Mouse (Mus musculus) myocyte (in vitro differentiated cells): ENCODE measurements around the gene Abcc6. TPM values are rescaled to one million over a fixed set of nuclear protein-coding genes. Genes with fewer than 3 reads are reported as not detected.

Source experiments
- H3K27me3 ChIP-seq: one replicate; pipeline ENCODE4 v1.6.1; 2011; ENCODE audit not compliant: control insufficient read depth, insufficient read depth, insufficient read length
- H3K36me3 ChIP-seq: one replicate; pipeline ENCODE4 v1.6.1; 2011; ENCODE audit not compliant: control insufficient read depth, insufficient read depth
- H3K4me2 ChIP-seq: one replicate; pipeline ENCODE4 v1.6.1; 2011; ENCODE audit warnings: low read depth, control low read depth
- H3K4me3 ChIP-seq: one replicate; pipeline ENCODE4 v1.5.1; 2011; ENCODE audit warnings: mild to moderate bottlenecking, control low read depth, moderate library complexity
- H3K79me2 ChIP-seq: one replicate; pipeline ENCODE4 v1.6.1; 2011; ENCODE audit not compliant: control insufficient read depth, insufficient read depth
- H3ac ChIP-seq: one replicate; pipeline ENCODE4 v1.6.1; 2011; ENCODE audit not compliant: control insufficient read depth, insufficient read length
- CEBPB ChIP-seq: IDR thresholded peaks from 2 replicates; pipeline ENCODE4 v1.6.1; 2011; ENCODE audit warnings: mild to moderate bottlenecking, moderate library complexity; ENCODE audit not compliant: poor library complexity, insufficient read depth, severe bottlenecking
- E2F4 ChIP-seq: IDR thresholded peaks from one replicate; pipeline ENCODE4 v1.6.1; 2011; ENCODE audit warnings: mild to moderate bottlenecking, control low read depth, moderate library complexity; ENCODE audit not compliant: insufficient read depth
- MAX ChIP-seq: IDR thresholded peaks from one replicate; pipeline ENCODE4 v1.6.1; 2011; ENCODE audit warnings: low read depth, mild to moderate bottlenecking, control low read depth
- MYOD1 ChIP-seq, 3 experiments: IDR thresholded peaks; one replicate each; pipeline ENCODE4 v1.6.1; 2011; ENCODE audit warnings: control low read depth in 2 of 3, low read depth in 2 of 3, mild to moderate bottlenecking in 2 of 3, moderate library complexity in 1 of 3; ENCODE audit not compliant: insufficient read length in 2 of 3, control insufficient read depth in 1 of 3
- MYOG ChIP-seq, 3 experiments: IDR thresholded peaks; one replicate each; pipeline ENCODE4 v1.6.1; 2011; ENCODE audit warnings: control low read depth in 2 of 3, low read depth in 2 of 3, mild to moderate bottlenecking in 2 of 3; ENCODE audit not compliant: insufficient read length in 2 of 3, control insufficient read depth in 1 of 3, insufficient read depth in 1 of 3
- POLR2A ChIP-seq: IDR thresholded peaks from one replicate; pipeline ENCODE4 v1.6.1; 2011; ENCODE audit warnings: low read depth, mild to moderate bottlenecking, control low read depth, moderate library complexity; ENCODE audit not compliant: insufficient read length
- POLR2AphosphoS2 ChIP-seq: IDR thresholded peaks from one replicate; pipeline ENCODE4 v1.6.1; 2011; ENCODE audit warnings: low read depth, control low read depth; ENCODE audit not compliant: insufficient read length
- REST ChIP-seq: IDR thresholded peaks from one replicate; pipeline ENCODE4 v1.6.1; 2011; ENCODE audit warnings: mild to moderate bottlenecking, control low read depth, moderate library complexity; ENCODE audit not compliant: insufficient read depth, insufficient read length
- SRF ChIP-seq: IDR thresholded peaks from one replicate; pipeline ENCODE4 v1.6.1; 2011; ENCODE audit warnings: low read depth; ENCODE audit not compliant: control insufficient read depth, insufficient read length
- TCF12 ChIP-seq: IDR thresholded peaks from one replicate; pipeline ENCODE4 v1.6.1; 2011; ENCODE audit warnings: mild to moderate bottlenecking, control low read depth; ENCODE audit not compliant: poor library complexity, insufficient read depth, severe bottlenecking
- TCF3 ChIP-seq: IDR thresholded peaks from one replicate; pipeline ENCODE4 v1.6.1; 2011; ENCODE audit warnings: low read depth, control low read depth; ENCODE audit not compliant: insufficient read length
- USF1 ChIP-seq: IDR thresholded peaks from one replicate; pipeline ENCODE4 v1.6.1; 2011; ENCODE audit warnings: low read depth, mild to moderate bottlenecking, control low read depth, moderate library complexity
- polyA plus RNA-seq: library from polyadenylated mRNA; unstranded; fragments of >200 nt; fragmentation: generic; extraction: Trizol; gene quantifications from one replicate; pipeline ENCODE4 v1.2.1, GENCODE M21; 2012; ENCODE audit warnings: missing spikeins

The Abcc6 gene
- polyA plus RNA-seq, 1 experiment = not detected

- H3K4me3 ChIP-seq = no peak overlapping the region
- no peaks in the 10 kb centered on the region for H3K27me3 ChIP-seq
- no peak overlapping the region for H3ac ChIP-seq
- no peak overlapping the region for H3K4me2 ChIP-seq
- H3K36me3 ChIP-seq = no peaks in the 10 kb centered on the region
- TF ChIP-seq USF1 = no peak
- TF ChIP-seq CEBPB = no peak
- no peak for TF ChIP-seq REST
- no peak for TF ChIP-seq MAX
- TF ChIP-seq MYOG (IDR thresholded peaks at IDR 0.05; ENCODE audit: control insufficient read depth in 1 of 3, insufficient read depth in 1 of 3, insufficient read length in 2 of 3, low read depth in 2 of 3) = no peak
- no peak for TF ChIP-seq POLR2AphosphoS2
- TF ChIP-seq MYOD1 (IDR thresholded peaks at IDR 0.05; ENCODE audit: control insufficient read depth in 1 of 3, insufficient read length in 2 of 3, low read depth in 2 of 3) = no peak
- H3K79me2 ChIP-seq = peaks cover 7% of the 10 kb centered on the region
Measured at GRCm38 (mm10) chr7:46037433-46037832, 7.3 kb upstream of the Abcc6 start.

- Histone ChIP-seq H3K27me3 (no peaks in the 10 kb centered on the region), H3ac (no peak overlapping the region)
Measured at GRCm38 (mm10) chr7:46035468-46035867, 5.4 kb upstream of the Abcc6 start.

GRCm38 (mm10) chr7:46034991-46035390 is 4.9 kb upstream of the Abcc6 start:
- Histone ChIP-seq H3K27me3 (no peaks in the 10 kb centered on the region), H3K4me3 (peak overlapping the region; percentile 44), H3K36me3 (no peaks in the 10 kb centered on the region), H3K79me2 (peaks cover 7% of the 10 kb centered on the region), H3ac (no peak overlapping the region), H3K4me2 (peak overlapping the region; percentile 96)
- TF ChIP-seq POLR2AphosphoS2 = no peak
- TF ChIP-seq MYOG (IDR thresholded peaks at IDR 0.05; ENCODE audit: control insufficient read depth in 1 of 3, insufficient read depth in 1 of 3, insufficient read length in 2 of 3, low read depth in 2 of 3) = no peak
- no peak for TF ChIP-seq USF1
- no peak for TF ChIP-seq CEBPB
- no peak for TF ChIP-seq REST
- TF ChIP-seq SRF = no peak

More at GRCm38 (mm10) chr7:46035468-46035867, 5.4 kb upstream of the Abcc6 start:
- Histone ChIP-seq H3K36me3 (no peaks in the 10 kb centered on the region), H3K79me2 (peaks cover 7% of the 10 kb centered on the region), H3K4me2 (no peak overlapping the region), H3K4me3 (no peak overlapping the region)
- TF ChIP-seq MAX (no peak), USF1 (no peak), CEBPB (no peak), MYOD1 (IDR thresholded peaks at IDR 0.05; ENCODE audit: control insufficient read depth in 1 of 3, insufficient read length in 2 of 3, low read depth in 2 of 3) (no peak), E2F4 (no peak), TCF12 (no peak), POLR2A (no peak), MYOG (IDR thresholded peaks at IDR 0.05; ENCODE audit: control insufficient read depth in 1 of 3, insufficient read depth in 1 of 3, insufficient read length in 2 of 3, low read depth in 2 of 3) (no peak), SRF (no peak), TCF3 (no peak), REST (no peak), POLR2AphosphoS2 (no peak)

- no peak for TF ChIP-seq MAX
- TF ChIP-seq CEBPB = no peak
- TF ChIP-seq TCF3 = no peak
- TF ChIP-seq USF1 = no peak
- H3ac ChIP-seq = peak overlapping the region; percentile 91
- peak overlapping the region; percentile 44 for H3K4me3 ChIP-seq
- peak overlapping the region; percentile 96 for H3K4me2 ChIP-seq
- no peaks in the 10 kb centered on the region for H3K36me3 ChIP-seq
- H3K27me3 ChIP-seq = no peaks in the 10 kb centered on the region
- peaks cover 7% of the 10 kb centered on the region for H3K79me2 ChIP-seq
Measured at GRCm38 (mm10) chr7:46033870-46034337, 3.8 kb upstream of the Abcc6 start.

- peaks cover 7% of the 10 kb centered on the region for H3K79me2 ChIP-seq
Measured at GRCm38 (mm10) chr7:46033109-46033869, 3.2 kb upstream of the Abcc6 start, which contains the start of gene Nomo1. Nomo1 (plus strand) TSS chr7:46033698.

More at GRCm38 (mm10) chr7:46033109-46033869, 3.2 kb upstream of the Abcc6 start, which contains the start of gene Nomo1:
- peak within 1 kb of the TSS; percentile 96 for H3K4me2 ChIP-seq
- TF ChIP-seq MYOD1 (IDR thresholded peaks at IDR 0.05; ENCODE audit: control insufficient read depth in 1 of 3, insufficient read length in 2 of 3, low read depth in 2 of 3) (peak in 1 of 3 experiments; percentile 26), CEBPB (no peak), E2F4 (no peak), POLR2AphosphoS2 (peak; percentile 86), SRF (no peak), TCF12 (no peak), POLR2A (peak; percentile 94), MYOG (IDR thresholded peaks at IDR 0.05; ENCODE audit: control insufficient read depth in 1 of 3, insufficient read depth in 1 of 3, insufficient read length in 2 of 3, low read depth in 2 of 3) (no peak), REST (no peak), USF1 (no peak), TCF3 (no peak), MAX (no peak)
- peak within 1 kb of the TSS; percentile 91 for H3ac ChIP-seq
- H3K4me3 ChIP-seq = peak within 1 kb of the TSS; percentile 44
- H3K36me3 ChIP-seq = no peaks in the 10 kb centered on the region
- H3K27me3 ChIP-seq = no peaks in the 10 kb centered on the region
